Mouse (Mus musculus): Measurements from ENCODE around the gene Srf. TPM values are rescaled to one million over a fixed set of nuclear protein-coding genes. Genes with fewer than 3 reads are reported as not detected.

Gene Srf
- polyA plus RNA-seq, 1 experiment, result 51.1 TPM

- Histone ChIP-seq H3K4me2 (ENCODE audit: low read depth) (no peak overlapping the region), H3ac (ENCODE audit: control insufficient read depth, insufficient read length) (no peak overlapping the region), H3K27me3 (ENCODE audit: control insufficient read depth, insufficient read depth, insufficient read length) (no peaks in the 10 kb centered on the region), H3K4me3 (no peak overlapping the region), H3K79me2 (ENCODE audit: control insufficient read depth, insufficient read depth) (no peaks in the 10 kb centered on the region), H3K36me3 (ENCODE audit: control insufficient read depth, insufficient read depth) (no peaks in the 10 kb centered on the region)
- TF ChIP-seq CEBPB (IDR thresholded peaks at IDR 0.05; ENCODE audit: insufficient read depth, poor library complexity, severe bottlenecking) (no peak), MYOD1 (IDR thresholded peaks at IDR 0.05; ENCODE audit: control insufficient read depth in 1 of 3, insufficient read length in 2 of 3, low read depth in 2 of 3) (no peak), TCF12 (IDR thresholded peaks at IDR 0.05; ENCODE audit: insufficient read depth, poor library complexity, severe bottlenecking) (no peak), POLR2AphosphoS2 (IDR thresholded peaks at IDR 0.05; ENCODE audit: insufficient read length, low read depth) (no peak), MYOG (IDR thresholded peaks at IDR 0.05; ENCODE audit: control insufficient read depth in 1 of 3, insufficient read depth in 1 of 3, insufficient read length in 2 of 3, low read depth in 2 of 3) (no peak), E2F4 (IDR thresholded peaks at IDR 0.05; ENCODE audit: insufficient read depth) (no peak), USF1 (IDR thresholded peaks at IDR 0.05; ENCODE audit: low read depth) (no peak), TCF3 (IDR thresholded peaks at IDR 0.05; ENCODE audit: insufficient read length, low read depth) (no peak), POLR2A (IDR thresholded peaks at IDR 0.05; ENCODE audit: insufficient read length, low read depth) (no peak), REST (IDR thresholded peaks at IDR 0.05; ENCODE audit: insufficient read depth, insufficient read length) (no peak), SRF (IDR thresholded peaks at IDR 0.05; ENCODE audit: control insufficient read depth, insufficient read length, low read depth) (no peak), MAX (IDR thresholded peaks at IDR 0.05; ENCODE audit: low read depth) (no peak)
Measured at GRCm38 (mm10) chr17:46593124-46593523, 37.1 kb upstream of the Srf start.

- Histone ChIP-seq H3K79me2 (ENCODE audit: control insufficient read depth, insufficient read depth) (no peaks in the 10 kb centered on the region), H3K36me3 (ENCODE audit: control insufficient read depth, insufficient read depth) (no peaks in the 10 kb centered on the region), H3ac (ENCODE audit: control insufficient read depth, insufficient read length) (no peak overlapping the region), H3K4me2 (ENCODE audit: low read depth) (no peak overlapping the region), H3K4me3 (no peak overlapping the region), H3K27me3 (ENCODE audit: control insufficient read depth, insufficient read depth, insufficient read length) (no peaks in the 10 kb centered on the region)
- TF ChIP-seq POLR2A (IDR thresholded peaks at IDR 0.05; ENCODE audit: insufficient read length, low read depth) (no peak), REST (IDR thresholded peaks at IDR 0.05; ENCODE audit: insufficient read depth, insufficient read length) (no peak), E2F4 (IDR thresholded peaks at IDR 0.05; ENCODE audit: insufficient read depth) (no peak), USF1 (IDR thresholded peaks at IDR 0.05; ENCODE audit: low read depth) (no peak), MAX (IDR thresholded peaks at IDR 0.05; ENCODE audit: low read depth) (no peak)
Measured at GRCm38 (mm10) chr17:46591406-46591805, 35.4 kb upstream of the Srf start.

GRCm38 (mm10) chr17:46590439-46590838 is 34.5 kb upstream of the Srf start:
- Histone ChIP-seq H3K27me3 (ENCODE audit: control insufficient read depth, insufficient read depth, insufficient read length) (no peaks in the 10 kb centered on the region), H3ac (ENCODE audit: control insufficient read depth, insufficient read length) (no peak overlapping the region), H3K4me3 (no peak overlapping the region), H3K79me2 (ENCODE audit: control insufficient read depth, insufficient read depth) (no peaks in the 10 kb centered on the region), H3K4me2 (ENCODE audit: low read depth) (no peak overlapping the region), H3K36me3 (ENCODE audit: control insufficient read depth, insufficient read depth) (no peaks in the 10 kb centered on the region)
- TF ChIP-seq POLR2A (IDR thresholded peaks at IDR 0.05; ENCODE audit: insufficient read length, low read depth) (no peak), SRF (IDR thresholded peaks at IDR 0.05; ENCODE audit: control insufficient read depth, insufficient read length, low read depth) (no peak), MYOD1 (IDR thresholded peaks at IDR 0.05; ENCODE audit: control insufficient read depth in 1 of 3, insufficient read length in 2 of 3, low read depth in 2 of 3) (no peak), TCF3 (IDR thresholded peaks at IDR 0.05; ENCODE audit: insufficient read length, low read depth) (no peak), MYOG (IDR thresholded peaks at IDR 0.05; ENCODE audit: control insufficient read depth in 1 of 3, insufficient read depth in 1 of 3, insufficient read length in 2 of 3, low read depth in 2 of 3) (no peak), USF1 (IDR thresholded peaks at IDR 0.05; ENCODE audit: low read depth) (no peak), E2F4 (IDR thresholded peaks at IDR 0.05; ENCODE audit: insufficient read depth) (no peak), MAX (IDR thresholded peaks at IDR 0.05; ENCODE audit: low read depth) (no peak), TCF12 (IDR thresholded peaks at IDR 0.05; ENCODE audit: insufficient read depth, poor library complexity, severe bottlenecking) (no peak), CEBPB (IDR thresholded peaks at IDR 0.05; ENCODE audit: insufficient read depth, poor library complexity, severe bottlenecking) (no peak)

- no peak overlapping the region for H3K4me2 ChIP-seq (ENCODE audit: low read depth)
- TF ChIP-seq CEBPB (IDR thresholded peaks at IDR 0.05; ENCODE audit: insufficient read depth, poor library complexity, severe bottlenecking), result no peak
- no peak for TF ChIP-seq TCF3 (IDR thresholded peaks at IDR 0.05; ENCODE audit: insufficient read length, low read depth)
- no peak for TF ChIP-seq E2F4 (IDR thresholded peaks at IDR 0.05; ENCODE audit: insufficient read depth)
- no peak for TF ChIP-seq REST (IDR thresholded peaks at IDR 0.05; ENCODE audit: insufficient read depth, insufficient read length)
- H3K36me3 ChIP-seq (ENCODE audit: control insufficient read depth, insufficient read depth), result no peaks in the 10 kb centered on the region
- H3ac ChIP-seq (ENCODE audit: control insufficient read depth, insufficient read length), result no peak overlapping the region
- H3K27me3 ChIP-seq (ENCODE audit: control insufficient read depth, insufficient read depth, insufficient read length), result no peaks in the 10 kb centered on the region
- H3K79me2 ChIP-seq (ENCODE audit: control insufficient read depth, insufficient read depth), result no peaks in the 10 kb centered on the region
- no peak overlapping the region for H3K4me3 ChIP-seq
Measured at GRCm38 (mm10) chr17:46589635-46590314, 33.8 kb upstream of the Srf start.

- no peak overlapping the region for H3K4me2 ChIP-seq (ENCODE audit: low read depth)
- no peaks in the 10 kb centered on the region for H3K36me3 ChIP-seq (ENCODE audit: control insufficient read depth, insufficient read depth)
- no peak overlapping the region for H3ac ChIP-seq (ENCODE audit: control insufficient read depth, insufficient read length)
- no peaks in the 10 kb centered on the region for H3K27me3 ChIP-seq (ENCODE audit: control insufficient read depth, insufficient read depth, insufficient read length)
- no peak overlapping the region for H3K4me3 ChIP-seq
- TF ChIP-seq REST (IDR thresholded peaks at IDR 0.05; ENCODE audit: insufficient read depth, insufficient read length) (no peak), E2F4 (IDR thresholded peaks at IDR 0.05; ENCODE audit: insufficient read depth) (no peak), MYOD1 (IDR thresholded peaks at IDR 0.05; ENCODE audit: control insufficient read depth in 1 of 3, insufficient read length in 2 of 3, low read depth in 2 of 3) (no peak)
- no peaks in the 10 kb centered on the region for H3K79me2 ChIP-seq (ENCODE audit: control insufficient read depth, insufficient read depth)
Measured at GRCm38 (mm10) chr17:46588913-46589312, 32.9 kb upstream of the Srf start.
